Mouse (Mus musculus): ENCODE results near the gene Coro7.

Coro7 gene

DNA sequence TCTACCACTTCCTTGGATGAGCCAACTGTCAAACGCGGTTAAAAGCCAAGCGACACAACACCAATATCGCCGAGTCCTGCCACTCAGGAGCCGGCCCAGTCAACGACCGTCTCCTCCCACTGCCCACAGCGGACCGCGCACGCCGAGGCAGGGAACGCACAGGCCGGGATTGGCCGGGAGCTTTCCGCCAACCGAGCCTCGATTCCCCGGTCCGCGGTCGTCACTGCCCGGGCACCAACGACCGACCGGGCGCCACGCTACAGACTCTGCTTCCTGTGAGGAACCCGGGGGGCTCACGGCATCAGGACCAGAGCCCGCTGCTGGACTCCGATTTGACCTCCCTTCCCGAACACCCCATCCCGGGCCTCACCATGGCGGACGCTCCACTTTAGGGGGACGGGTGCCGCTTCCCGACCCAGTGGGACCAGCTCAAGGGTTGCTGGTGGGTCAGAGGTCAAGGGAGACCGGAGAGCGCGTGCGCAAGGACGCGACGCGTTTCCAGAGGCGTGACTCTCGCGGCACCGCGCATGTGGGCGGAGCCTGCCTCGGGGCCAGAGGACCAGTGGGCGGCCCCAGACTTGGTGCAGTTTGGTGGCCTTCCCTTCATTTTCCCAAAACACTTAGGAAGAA, 55.0 kb downstream of the Coro7 start, which contains the start of gene Pam16:
TSS of gene Pam16 (minus strand) at position 508 of the 630 bp plus-strand sequence.
- in situ Hi-C loops (cut with MboI; ENCODE audit: low sequenced_read_pairs): no loop called here

DNA sequence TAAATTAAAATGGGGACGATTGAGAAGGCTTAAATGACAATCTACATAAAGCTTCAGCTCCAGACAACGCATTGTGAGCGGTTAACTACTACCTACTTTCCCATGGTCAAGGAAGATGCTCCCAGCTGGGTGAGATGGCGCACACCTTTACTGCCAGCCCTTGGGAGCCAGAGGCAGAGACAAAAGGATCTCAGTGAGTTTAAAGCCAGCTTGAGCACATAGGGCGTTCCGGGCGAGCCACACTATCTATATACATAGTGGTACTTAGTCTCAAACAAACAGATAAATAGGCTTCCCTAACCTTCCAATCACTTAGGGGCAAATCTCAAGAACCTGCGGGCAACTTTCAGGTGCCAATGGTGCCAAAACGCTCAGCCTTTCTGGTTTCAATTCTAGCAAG, 55.5 kb downstream of the Coro7 start:
- in situ Hi-C loops (cut with MboI; ENCODE audit: low sequenced_read_pairs): no loop called here

DNA sequence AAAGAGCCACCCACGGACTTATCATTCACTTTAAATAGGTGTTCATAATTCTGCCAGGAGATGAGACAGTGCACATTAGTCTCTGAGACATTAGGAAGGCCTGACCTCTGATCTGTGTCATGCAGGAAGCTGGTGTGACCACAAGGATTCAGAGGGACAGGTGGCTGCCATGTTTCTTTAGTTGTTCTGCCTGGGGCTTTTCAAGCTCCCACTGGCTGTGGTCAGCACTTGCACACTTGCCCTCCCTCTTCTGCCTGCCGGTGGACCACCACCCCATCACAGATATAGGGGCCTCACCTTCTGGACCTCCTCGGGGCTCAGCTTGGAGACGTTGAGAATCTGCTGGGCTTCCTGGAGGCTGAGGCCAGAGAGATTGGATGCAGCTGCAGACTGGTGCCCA, 62.7 kb downstream of the Coro7 start:
- in situ Hi-C loops (cut with MboI; ENCODE audit: low sequenced_read_pairs): loop anchor here (10.0 kb wide), 2 partner anchors 132 to 312 kb away; no protein-coding TSS in a partner anchor

DNA sequence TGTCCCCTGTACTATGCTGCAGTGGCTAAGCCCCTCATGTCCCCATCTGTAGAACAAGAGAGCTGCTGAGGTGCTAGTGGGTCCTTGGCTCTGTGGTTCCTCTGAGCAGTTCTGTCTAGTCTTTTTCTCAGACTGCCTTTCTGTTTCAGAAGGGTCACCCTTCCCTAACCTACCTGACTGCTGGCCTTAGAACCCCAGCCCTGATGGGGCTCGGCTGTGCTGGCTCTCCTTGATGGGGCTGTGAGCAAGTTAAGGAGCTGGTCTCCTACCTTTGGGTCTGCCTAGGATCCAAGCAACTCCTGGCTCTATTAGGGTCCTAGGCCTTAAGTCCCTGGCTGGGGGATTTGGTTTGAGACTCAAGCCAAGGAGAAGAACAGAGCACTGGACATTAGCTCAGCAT, 64.3 kb downstream of the Coro7 start:
- in situ Hi-C loops (cut with MboI; ENCODE audit: low sequenced_read_pairs): loop anchor here (10.0 kb wide), 2 partner anchors 130 to 310 kb away; no protein-coding TSS in a partner anchor

DNA sequence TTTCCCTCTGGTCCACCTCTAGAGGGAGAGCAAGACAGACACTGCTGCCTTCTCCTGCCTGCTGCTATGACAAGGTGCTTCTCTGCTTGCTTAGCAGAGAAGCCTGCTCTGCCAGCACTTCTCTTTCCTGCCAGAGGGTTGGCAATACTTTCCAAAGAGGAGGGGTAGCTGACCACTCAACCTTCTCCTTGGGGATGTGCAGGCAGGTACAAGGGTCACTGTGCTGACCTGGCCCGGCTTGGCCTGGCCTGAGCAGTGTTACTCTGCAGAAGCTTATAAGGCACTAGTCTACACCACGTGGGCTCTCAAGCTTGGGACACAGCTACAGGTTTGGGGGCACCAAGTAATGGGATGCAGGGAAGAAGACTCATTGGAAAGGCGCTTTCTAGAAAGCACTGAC, 64.9 kb downstream of the Coro7 start:
- in situ Hi-C loops (cut with MboI; ENCODE audit: low sequenced_read_pairs): loop anchor here (5.0 to 10.0 kb wide), 3 partner anchors 47 to 310 kb away; no protein-coding TSS in a partner anchor

DNA sequence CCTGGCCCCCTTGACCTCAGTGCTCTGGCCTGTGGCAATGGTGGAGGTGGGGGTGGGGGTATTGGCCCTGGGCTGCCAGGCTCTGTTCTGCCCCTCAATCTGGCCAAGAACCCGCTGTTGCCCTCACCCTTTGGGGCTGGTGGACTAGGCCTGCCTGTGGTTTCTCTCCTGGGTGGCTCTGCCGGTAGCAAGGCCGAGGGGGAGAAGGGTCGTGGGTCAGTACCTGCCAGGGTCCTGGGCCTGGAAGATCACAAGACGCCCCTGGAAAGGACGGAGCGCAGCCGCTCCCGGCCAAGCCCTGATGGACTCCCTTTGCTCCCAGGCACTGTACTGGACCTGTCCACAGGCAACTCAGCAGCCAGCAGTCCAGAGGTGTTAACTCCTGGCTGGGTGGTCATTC, 65.8 kb downstream of the Coro7 start:
- in situ Hi-C loops (cut with MboI; ENCODE audit: low sequenced_read_pairs): loop anchor here (5.0 to 10.0 kb wide), 3 partner anchors 46 to 309 kb away; no protein-coding TSS in a partner anchor

DNA sequence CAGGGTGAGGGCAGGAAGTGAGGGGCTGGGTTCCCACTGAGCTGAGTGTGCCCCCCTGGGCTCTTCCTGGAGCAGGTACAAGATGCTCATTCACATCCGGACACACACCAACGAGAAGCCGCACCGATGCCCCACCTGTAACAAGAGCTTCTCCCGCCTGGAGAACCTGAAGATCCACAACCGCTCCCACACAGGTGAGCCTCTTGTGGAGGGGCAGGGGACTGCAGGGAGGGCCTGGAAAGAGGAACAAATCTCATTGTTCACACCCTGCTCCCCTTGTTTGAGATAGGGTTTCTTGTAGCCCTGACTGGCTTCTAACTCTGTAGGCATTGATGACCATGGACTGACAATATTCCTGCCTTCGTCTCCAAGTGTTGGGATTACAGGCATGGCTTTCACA, 67.9 kb downstream of the Coro7 start:
- in situ Hi-C loops (cut with MboI; ENCODE audit: low sequenced_read_pairs): loop anchor here (5.0 to 10.0 kb wide), 3 partner anchors 44 to 307 kb away; no protein-coding TSS in a partner anchor

DNA sequence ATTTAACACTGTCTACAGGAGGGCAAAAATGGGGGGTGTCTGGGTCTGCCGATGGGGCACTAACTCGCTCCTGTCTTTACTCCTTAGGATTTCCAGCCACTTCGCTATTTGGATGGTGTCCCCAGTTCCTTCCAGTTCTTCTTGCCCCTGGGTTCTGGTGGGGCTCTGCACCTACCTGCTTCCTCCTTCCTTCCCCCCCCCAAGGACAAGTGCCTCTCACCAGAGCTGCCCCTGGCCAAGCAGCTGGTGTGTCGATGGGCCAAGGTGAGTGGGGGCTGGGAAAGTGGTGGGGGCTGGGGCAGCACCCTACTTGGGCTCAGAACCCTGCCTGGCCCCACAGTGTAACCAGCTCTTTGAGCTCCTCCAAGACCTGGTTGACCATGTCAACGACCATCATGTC, 68.4 kb downstream of the Coro7 start:
- in situ Hi-C loops (cut with MboI; ENCODE audit: low sequenced_read_pairs): loop anchor here (5.0 to 10.0 kb wide), 3 partner anchors 44 to 306 kb away; no protein-coding TSS in a partner anchor

DNA sequence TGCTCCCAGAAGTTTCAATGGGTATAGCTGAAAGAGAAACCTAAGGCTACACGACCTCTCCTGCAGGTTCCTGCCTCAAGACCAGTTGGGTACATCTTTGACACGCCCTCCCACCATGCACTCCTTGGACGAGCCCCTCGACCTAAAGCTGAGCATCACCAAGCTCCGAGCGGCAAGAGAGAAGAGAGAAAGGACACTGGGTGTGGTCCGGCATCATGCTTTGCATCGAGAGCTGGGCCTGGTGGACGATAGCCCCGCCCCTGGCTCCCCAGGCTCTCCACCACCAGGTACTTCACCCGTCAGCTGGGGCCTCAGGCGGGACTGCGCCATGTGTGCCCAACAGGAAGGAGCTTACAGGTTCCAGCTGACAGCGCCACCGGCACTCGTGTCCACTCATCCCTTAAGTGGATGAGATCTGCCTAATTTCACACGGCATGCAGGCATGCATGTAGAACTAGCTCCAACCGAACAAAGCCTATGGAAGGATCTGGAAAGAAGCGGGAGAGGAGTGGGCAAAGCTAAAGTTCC, 71.0 kb downstream of the Coro7 start:
- in situ Hi-C loops (cut with MboI; ENCODE audit: low sequenced_read_pairs): no loop called here

DNA sequence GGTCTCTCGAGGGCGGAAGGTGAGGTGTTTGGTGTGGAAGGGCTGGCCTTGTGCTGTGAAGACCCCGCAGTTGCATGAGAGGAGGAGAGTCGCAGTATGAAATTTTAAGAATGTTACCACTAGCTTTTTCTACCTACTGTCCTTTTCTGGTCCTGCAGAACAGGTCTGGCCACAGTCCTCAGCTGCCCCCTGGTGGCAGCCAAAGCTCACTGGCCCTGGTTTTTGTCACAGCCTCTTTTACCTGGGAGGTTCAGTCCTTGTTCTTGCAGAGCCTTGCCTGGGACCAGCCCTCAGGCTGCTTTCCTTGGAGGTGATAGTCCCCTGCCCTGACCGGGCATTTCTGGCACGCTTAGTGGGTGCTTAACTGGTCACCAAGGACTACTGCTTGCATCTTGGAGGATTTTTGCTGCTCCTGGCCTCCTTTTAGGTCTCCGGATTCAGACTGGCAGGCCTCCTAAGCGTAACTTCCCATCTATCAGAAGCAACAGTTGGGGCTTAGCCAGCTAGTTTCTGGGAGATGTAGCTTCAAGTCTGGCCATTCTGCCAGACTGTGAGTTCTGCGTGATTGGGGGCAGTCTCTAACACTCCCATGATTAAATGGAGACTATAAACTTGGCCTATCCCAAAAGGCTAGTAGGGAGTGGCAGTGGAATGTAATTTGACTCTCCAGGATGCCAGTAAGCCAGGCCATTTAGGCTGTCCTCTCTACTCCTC, 71.6 kb downstream of the Coro7 start:
- in situ Hi-C loops (cut with MboI; ENCODE audit: low sequenced_read_pairs): no loop called here

DNA sequence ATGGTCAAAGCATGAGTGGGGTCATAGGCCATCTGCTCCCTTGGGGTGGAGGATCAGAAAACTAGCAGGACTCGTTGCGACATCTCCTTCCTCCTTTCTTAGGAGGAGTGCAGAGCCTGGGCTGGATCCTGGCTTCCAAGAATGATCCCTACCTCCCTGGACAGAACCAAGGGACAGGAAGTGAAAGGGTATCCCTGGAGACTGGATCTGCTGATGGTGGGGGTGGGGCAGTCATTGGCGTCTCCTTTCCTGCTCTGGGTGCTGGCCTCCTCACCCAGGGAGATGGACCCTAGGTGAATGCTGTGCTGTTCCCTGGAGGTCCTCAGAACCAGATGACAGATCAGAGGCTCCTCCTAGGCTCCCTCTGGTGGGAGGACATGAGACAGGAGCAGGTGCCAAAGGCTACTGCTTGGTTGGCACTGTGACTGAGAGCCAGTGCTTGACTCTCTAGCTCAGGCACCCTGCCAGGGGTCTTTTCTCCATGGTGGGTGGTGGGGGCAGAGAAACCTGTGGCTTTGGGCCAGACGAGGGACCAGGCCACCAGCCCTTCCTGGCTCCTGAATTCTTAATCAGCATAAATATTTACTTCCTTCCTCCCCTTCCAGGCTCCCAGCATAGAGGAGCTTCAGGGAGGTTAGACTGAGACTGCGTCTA, 73.0 kb downstream of the Coro7 start:
- in situ Hi-C loops (cut with MboI; ENCODE audit: low sequenced_read_pairs): no loop called here

DNA sequence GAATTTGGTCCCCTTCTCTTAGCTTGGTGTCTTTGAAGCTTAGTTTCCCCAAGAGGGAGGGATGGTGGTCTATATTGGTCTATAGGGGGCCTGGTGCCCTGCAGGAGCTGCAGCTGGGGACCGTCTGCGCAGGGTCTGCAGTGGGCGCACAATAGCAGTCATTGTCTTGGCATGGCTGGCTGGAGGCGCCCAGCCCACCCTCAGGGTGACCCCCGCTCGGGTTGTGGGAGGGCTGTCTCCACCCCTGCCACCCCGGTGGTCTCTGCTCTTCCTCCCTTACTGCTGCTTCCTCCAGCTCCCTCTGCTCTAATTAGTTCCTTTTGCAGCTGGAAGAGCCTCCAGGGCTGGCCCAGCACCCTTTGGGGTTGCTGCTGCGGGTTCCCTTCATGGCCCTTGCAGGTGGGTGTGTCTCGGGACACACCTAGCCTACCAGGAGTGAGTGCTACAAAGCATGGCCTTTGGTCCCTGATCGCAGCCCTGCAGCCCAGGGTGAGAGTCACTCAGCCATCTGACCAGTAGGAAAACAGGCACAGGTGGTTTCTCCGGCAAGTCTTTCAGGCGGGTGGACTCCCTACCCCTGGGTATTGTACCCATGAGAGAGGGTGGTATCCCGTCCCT, 74.0 kb downstream of the Coro7 start:
- in situ Hi-C loops (cut with MboI; ENCODE audit: low sequenced_read_pairs): no loop called here

DNA sequence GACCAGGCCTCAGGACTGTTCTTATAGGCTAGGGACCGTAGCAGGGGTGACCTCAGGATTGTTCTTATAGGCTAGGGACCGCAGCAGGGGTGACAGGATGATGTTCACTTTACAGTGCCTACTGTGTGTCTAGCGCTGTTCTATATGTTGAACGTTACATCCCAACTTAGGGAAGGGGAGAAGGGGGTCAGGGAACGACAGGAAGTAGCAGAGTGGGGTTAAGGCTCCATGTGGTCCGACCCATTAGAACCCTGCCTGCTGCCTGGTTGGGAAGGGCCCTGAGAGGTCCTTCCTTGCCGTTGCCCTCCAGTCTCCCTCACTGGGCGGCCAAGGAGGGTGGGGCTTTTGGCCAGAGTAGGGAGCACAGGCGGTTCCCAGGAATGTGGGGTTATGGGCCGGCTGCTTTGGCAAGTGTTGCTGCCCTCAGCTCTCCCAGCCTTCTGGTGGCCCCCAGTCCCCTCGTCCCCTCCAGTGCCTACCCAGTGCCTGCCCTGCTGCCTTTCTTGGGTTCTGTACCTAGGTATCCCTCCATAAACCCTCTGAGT, 75.2 kb downstream of the Coro7 start:
- in situ Hi-C loops (cut with MboI; ENCODE audit: low sequenced_read_pairs): no loop called here

DNA sequence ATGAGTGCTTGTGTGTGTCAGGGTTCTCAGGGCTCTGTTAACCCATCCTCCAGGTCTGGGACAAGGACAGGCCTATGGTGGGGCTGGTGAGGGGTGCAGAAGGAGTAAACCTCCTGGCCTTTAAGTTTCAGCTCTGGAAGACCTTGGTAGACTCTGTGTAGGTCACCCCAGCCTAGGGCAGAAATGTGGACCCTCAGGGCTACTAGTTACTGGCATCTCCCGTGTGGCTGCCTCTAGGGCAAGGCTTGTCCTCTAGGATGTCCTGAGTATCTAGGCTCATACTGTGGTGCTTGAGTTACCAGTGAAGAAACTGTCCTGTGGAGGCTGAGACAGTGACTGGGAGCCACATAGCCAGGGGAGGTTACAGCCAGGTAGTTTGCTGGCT, 76.1 kb downstream of the Coro7 start:
- in situ Hi-C loops (cut with MboI; ENCODE audit: low sequenced_read_pairs): no loop called here

DNA sequence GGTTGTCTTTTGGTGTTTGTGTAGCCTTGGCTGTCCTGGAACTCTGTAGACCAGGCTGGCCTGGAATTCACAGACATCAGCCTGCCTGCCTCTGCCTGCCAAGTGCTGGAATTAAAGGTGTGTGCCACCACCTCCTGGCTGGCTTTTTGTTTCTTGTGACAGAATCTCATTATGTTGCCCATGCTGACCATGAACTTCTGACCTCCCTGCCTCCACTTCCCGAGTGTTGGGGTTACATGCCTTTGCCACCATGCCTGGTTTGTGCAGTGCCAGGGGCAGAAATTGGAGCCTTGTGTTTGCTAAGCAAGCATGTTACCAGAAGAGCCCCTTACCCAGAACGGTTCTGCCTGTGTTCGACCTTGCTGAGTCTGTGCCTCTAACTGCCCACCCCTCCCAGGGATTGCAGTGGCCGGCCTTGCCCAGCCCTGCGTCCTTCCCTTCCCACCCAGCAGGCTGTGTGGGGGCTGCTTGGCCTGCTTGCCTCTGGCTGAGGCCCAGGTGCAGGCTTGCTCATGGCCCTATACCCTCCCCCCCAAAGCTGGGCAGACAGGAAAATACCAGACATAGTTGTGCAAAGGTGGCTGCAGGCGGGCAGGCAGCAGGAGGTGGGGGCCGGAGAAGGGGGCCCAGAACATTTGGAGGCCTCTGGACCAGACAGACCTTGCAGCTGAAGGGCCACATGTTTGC, 76.7 kb downstream of the Coro7 start:
- in situ Hi-C loops (cut with MboI; ENCODE audit: low sequenced_read_pairs): no loop called here

DNA sequence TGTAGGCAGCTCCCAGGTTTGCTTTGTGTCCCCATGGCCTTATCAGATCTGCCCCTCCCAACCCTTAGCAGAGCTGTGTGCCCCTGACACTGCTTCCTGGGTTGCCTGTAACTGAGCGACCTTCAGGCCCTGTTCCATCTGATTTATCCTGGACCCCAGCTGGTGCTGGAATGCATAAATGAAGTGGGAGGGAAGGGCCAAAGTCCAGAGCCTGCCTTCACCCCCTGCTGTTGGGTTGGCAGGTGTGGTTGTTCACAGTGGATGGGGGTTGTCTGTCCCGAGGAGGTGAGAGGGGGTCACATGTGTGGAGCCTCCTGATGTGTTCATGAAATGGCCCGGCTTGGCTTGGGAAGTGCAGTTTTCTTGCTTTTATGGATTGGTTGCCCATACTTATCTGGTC, 77.4 kb downstream of the Coro7 start:
- in situ Hi-C loops (cut with MboI; ENCODE audit: low sequenced_read_pairs): no loop called here

DNA sequence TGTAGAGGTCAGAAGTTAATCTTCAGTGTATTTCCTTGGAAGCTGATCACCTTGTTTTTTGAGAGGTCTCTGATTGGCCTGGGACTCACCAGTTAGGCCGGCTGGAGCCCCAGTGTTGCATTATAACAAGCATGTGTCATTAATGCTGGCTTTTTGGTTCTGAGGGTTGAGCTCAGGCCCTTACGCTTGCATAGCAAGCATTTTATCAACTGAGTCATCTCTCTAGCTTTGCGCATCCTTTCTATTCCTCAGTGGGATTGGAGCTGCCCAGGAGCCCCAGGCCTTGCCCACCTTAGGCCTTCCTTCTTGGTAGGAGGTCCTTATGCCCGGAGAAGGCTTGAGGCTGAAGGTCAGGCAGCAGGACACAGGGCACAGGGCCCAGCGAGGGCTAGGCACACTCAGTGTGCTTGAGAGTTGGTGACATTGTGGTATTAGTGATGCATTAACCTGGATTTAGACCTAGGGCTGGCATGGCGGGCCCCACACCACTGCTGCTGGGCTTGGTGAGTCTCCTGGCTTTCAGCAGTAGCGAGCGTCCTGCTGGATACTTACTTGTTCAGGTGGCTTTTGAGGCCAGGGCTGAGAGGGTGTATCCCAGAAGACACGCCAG, 78.8 kb downstream of the Coro7 start:
- in situ Hi-C loops (cut with MboI; ENCODE audit: low sequenced_read_pairs): no loop called here

DNA sequence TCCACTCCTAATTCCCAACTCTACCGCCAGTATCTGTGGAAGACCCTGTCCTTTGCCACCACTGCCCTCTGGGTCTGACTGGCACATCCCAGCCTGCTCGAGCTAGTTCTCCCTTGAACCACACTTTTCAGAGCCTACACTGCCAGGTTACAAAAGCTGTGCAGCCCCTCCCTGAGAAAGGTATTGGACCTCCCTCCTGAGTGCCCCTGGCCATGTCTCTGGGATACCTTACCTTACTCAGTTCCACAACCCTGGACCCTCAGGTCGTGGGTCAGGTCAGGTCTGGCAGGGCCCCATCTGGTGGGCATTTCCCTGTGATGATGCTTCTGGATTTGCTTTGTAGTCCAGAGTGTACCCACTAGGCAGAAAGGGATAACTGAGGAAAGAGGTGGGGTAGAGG, 80.0 kb downstream of the Coro7 start:
- in situ Hi-C loops (cut with MboI; ENCODE audit: low sequenced_read_pairs): no loop called here

DNA sequence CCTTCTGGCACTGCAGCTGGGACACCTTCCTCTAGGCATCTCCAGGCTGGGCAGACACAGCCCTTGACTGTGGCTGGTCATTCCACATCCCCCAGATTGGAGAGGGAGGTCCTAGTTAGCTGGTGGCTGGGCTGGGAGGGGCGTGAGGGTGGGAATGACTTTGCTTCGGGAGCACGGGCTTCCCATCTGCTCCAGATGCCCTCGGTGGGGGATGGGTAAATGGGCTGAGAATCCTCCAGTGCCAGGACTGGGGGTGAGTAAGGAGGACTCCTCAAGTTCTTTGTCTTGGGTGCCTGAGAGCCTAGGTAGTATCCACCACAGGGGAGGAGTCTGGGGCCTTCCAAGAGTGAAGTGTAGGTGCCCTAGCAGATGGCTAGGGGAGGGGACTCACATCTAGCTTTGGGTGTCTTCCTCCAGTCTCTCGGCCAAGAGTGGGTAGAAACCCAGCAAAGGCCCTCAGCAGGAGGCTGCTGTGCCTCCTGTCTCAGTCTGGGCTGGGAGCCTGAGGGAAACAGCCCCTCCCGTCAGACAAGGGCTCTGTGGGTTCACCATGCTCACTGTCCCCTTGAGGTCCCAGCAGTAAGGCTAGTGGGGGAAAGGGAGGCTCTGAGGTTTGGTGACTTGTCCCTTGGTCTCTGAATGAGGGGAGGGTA, 80.6 kb downstream of the Coro7 start:
- in situ Hi-C loops (cut with MboI; ENCODE audit: low sequenced_read_pairs): no loop called here

All from CH12F3 (cell line).